Mouse (Mus musculus) heart, embryonic 15.5 days (tissue): ENCODE measurements around the gene Gipc2. TPM values are rescaled to one million over a fixed set of nuclear protein-coding genes. Genes with fewer than 3 reads are reported as not detected.

ENCODE experiments used
- ATAC-seq: fragments of 200-750 bp; cut with Nextera tagmentation; replicated peaks from 2 replicates; pipeline ENCODE4 v1.8.0; 2017; ENCODE audit warnings: low read depth, moderate TSS enrichment; ENCODE audit not compliant: insufficient number of reproducible peaks, insufficient read depth, low FRiP score
- H3K27ac ChIP-seq: fragments of 300-500 bp; sonication (generic); 2 replicates; pipeline ENCODE4 v1.5.1; 2015; ENCODE audit warnings: mild to moderate bottlenecking, inconsistent platforms
- H3K27me3 ChIP-seq: fragments of 300-500 bp; sonication (generic); 2 replicates; pipeline ENCODE4 v1.6.1; 2015; ENCODE audit warnings: inconsistent platforms
- H3K36me3 ChIP-seq: fragments of 300-500 bp; sonication (generic); 2 replicates; pipeline ENCODE4 v1.6.1; 2015; ENCODE audit warnings: mild to moderate bottlenecking, inconsistent platforms
- H3K4me1 ChIP-seq: fragments of 300-500 bp; sonication (generic); replicated peaks from 2 replicates; pipeline ENCODE4 v1.6.1; 2015; ENCODE audit warnings: inconsistent platforms
- H3K4me2 ChIP-seq: fragments of 300-500 bp; sonication (generic); 2 replicates; pipeline ENCODE4 v1.6.1; 2015; ENCODE audit warnings: inconsistent platforms, mild to moderate bottlenecking, moderate library complexity
- H3K4me3 ChIP-seq: fragments of 300-500 bp; sonication (generic); 2 replicates; pipeline ENCODE4 v1.5.1; 2015; ENCODE audit warnings: mild to moderate bottlenecking, inconsistent platforms
- H3K9ac ChIP-seq: fragments of 300-500 bp; sonication (generic); 2 replicates; pipeline ENCODE4 v1.6.1; 2015; ENCODE audit warnings: mild to moderate bottlenecking, inconsistent platforms
- H3K9me3 ChIP-seq: fragments of 300-500 bp; sonication (generic); replicated peaks from 2 replicates; pipeline ENCODE4 v1.6.1; 2016; ENCODE audit warnings: inconsistent platforms
- WGBS: fragments of 180-500 bp; shearing (Covaris S2); methylation state at CpG from one replicate; pipeline ENCODE4 v1.1.7; 2015; ENCODE audit warnings: mixed read lengths; 5-methylcytosine and 5-hydroxymethylcytosine counted together
- polyA plus RNA-seq: library from polyadenylated mRNA; unstranded; fragments of >200 nt; fragmentation: Nextera tagmentation; extraction: Ambion mirVana; gene quantifications from 2 replicates; pipeline ENCODE4 v1.2.1, GENCODE M21; 2015

Gipc2 gene
- polyA plus RNA-seq = 4.6 and 5.0 TPM in 2 replicates

- Histone ChIP-seq H3K4me1 (peaks cover 35% of the 10 kb centered on the region), H3K4me3 (peak within 1 kb of the TSS; percentile 62), H3K9me3 (no peaks in the 10 kb centered on the region), H3K4me2 (peak within 1 kb of the TSS; percentile 92), H3K27me3 (no peaks in the 10 kb centered on the region), H3K36me3 (no peaks in the 10 kb centered on the region), H3K9ac (peak within 1 kb of the TSS; percentile 69), H3K27ac (peak within 1 kb of the TSS; percentile 38)
- no peak for ATAC-seq
- 19% methylated on average over 10 of the region's 10 CpGs for WGBS
These were observed at the start of gene Gipc2 for GRCm38 (mm10) chr3:152166099-152166423. Gene Gipc2 (minus strand): TSS chr3:152166230.

DNA sequence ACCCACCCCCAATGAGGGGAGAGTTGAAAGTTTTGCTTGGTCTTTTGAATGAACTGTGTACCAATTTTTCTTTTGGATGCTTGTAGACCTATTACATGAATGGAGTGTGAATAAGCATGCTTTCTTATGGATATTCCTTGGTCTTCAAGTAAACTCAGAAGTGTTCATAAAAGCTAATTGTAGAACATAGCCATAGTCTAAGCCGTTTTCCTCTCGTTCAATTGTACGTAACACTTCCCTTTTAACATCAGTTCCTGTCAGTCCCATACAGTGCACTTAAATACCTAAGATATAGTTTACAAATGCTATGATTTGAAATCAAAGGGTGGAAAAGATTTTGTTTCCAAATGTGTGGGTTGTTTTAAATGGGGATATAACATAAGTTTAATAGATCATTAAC, 47.4 kb upstream of the Gipc2 start:
- Histone ChIP-seq H3K4me1 (peaks cover 25% of the 10 kb centered on the region), H3K27ac (no peak overlapping the region), H3K4me2 (peak overlapping the region; percentile 77), H3K9me3 (no peaks in the 10 kb centered on the region), H3K4me3 (peak overlapping the region; percentile 88), H3K36me3 (peaks cover 29% of the 10 kb centered on the region), H3K27me3 (no peaks in the 10 kb centered on the region), H3K9ac (no peak overlapping the region)
- WGBS = 29% methylated on average over 3 of the region's 3 CpGs
- ATAC-seq = no peak

DNA sequence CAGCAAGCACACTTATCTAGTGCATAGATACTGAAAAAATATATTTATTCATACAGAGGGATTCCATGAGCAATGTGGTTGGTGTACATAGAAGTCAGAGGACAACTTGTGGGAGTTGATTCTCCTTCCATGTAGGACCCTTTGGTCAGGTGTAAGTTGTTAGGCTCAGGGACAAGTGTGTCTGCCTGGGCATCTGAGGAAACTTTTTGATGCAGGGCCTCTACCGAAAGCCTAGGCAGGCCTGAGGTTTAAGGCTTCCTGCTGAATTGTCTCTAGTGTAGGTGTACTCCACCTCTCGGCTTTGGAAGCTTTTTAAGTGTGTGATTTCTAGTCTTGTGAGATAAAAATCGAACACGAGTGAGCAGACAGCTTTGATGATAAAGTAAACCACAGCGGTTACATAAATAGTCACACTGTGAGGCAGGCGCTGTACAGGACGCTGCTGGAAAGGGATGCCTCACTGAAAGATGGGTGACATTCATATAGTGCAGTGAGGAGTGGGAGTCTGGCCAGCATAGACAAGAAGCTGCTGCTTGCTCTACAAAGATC, 45.8 kb upstream of the Gipc2 start:
- Histone ChIP-seq H3K4me3 (peak overlapping the region; percentile 88), H3K4me1 (peaks cover 27% of the 10 kb centered on the region), H3K9me3 (no peaks in the 10 kb centered on the region), H3K9ac (peak overlapping the region; percentile 100), H3K4me2 (peak overlapping the region; percentile 77), H3K27me3 (no peaks in the 10 kb centered on the region), H3K36me3 (peaks cover 13% of the 10 kb centered on the region), H3K27ac (peak overlapping the region; percentile 100)
- WGBS = 3% methylated on average over 7 of the region's 7 CpGs
- ATAC-seq = no peak

- Histone ChIP-seq H3K4me1 (peaks cover 27% of the 10 kb centered on the region), H3K9ac (peak overlapping the region; percentile 100), H3K27ac (peak overlapping the region; percentile 100), H3K4me3 (peak overlapping the region; percentile 88), H3K9me3 (no peaks in the 10 kb centered on the region), H3K27me3 (no peaks in the 10 kb centered on the region), H3K36me3 (peaks cover 3% of the 10 kb centered on the region; the same call in 1 of the 2 replicates), H3K4me2 (peak overlapping the region; percentile 77)
- WGBS = under 1% methylated on average over 63 of the region's 68 CpGs
- ATAC-seq = peak; percentile 63
These were observed 44.8 kb upstream of the Gipc2 start for GRCm38 (mm10) chr3:152210728-152211391.

GRCm38 (mm10) chr3:152209967-152210634, 44.1 kb upstream of the Gipc2 start, which contains the start of the genes Dnajb4 and Fubp1:
Gene Dnajb4 (minus strand): TSS chr3:152210302.
Gene Fubp1 (plus strand): TSS chr3:152210422.
- WGBS = under 1% methylated on average over 85 of the region's 85 CpGs

DNA sequence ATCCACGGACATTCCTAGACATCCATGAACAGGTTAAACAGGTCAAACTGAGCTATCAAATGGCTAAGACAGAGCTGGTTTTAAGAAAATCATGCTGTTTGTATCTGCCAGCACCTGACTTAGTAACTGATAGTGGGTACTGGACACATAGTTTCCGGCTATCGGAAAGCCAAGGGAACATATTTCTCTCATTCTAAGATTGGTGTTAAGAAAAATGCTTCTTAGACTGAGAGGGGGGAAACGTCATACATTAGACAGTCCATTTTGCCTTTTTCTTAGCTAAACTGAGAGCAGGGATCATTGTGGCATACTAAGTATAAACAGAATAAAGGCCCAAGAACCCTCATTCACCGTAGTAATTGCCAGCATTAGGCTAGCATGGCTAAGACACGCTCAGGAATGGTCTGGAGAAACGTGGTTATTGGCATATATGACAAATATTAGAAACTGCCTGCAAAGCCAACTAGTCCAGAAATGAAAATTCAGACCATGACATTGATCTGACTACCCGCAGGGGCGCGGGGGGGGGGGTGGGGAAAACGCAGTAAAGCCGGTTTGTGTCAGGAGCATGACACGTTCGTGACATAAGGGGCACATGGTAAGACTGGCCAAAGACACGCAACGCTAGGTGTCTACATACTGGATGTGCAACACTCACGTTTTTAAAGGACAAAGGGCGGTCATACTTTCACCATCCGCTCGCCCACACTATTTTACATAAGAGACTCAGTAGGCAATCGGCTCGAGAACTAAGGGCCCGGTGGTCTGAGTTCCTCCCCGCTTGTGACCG, 43.3 kb upstream of the Gipc2 start:
- Histone ChIP-seq H3K4me3 (peak overlapping the region; percentile 88), H3K27me3 (no peaks in the 10 kb centered on the region), H3K9ac (peak overlapping the region; percentile 100), H3K4me2 (peak overlapping the region; percentile 72), H3K9me3 (no peaks in the 10 kb centered on the region), H3K4me1 (peaks cover 27% of the 10 kb centered on the region), H3K36me3 (no peaks in the 10 kb centered on the region), H3K27ac (peak overlapping the region; percentile 100)
- WGBS = 3% methylated on average over 25 of the region's 25 CpGs
- peak; percentile 7; the same call in 1 of the 2 replicates for ATAC-seq

More at GRCm38 (mm10) chr3:152209967-152210634, 44.1 kb upstream of the Gipc2 start, which contains the start of the genes Dnajb4 and Fubp1:
- Histone ChIP-seq H3K9ac (peak within 1 kb of the TSS; percentile 100), H3K27me3 (no peaks in the 10 kb centered on the region), H3K4me1 (peaks cover 27% of the 10 kb centered on the region), H3K9me3 (no peaks in the 10 kb centered on the region), H3K36me3 (no peaks in the 10 kb centered on the region), H3K4me2 (peak within 1 kb of the TSS; percentile 77), H3K27ac (peak within 1 kb of the TSS; percentile 100), H3K4me3 (peak within 1 kb of the TSS; percentile 88)
- ATAC-seq = peak; percentile 96

DNA sequence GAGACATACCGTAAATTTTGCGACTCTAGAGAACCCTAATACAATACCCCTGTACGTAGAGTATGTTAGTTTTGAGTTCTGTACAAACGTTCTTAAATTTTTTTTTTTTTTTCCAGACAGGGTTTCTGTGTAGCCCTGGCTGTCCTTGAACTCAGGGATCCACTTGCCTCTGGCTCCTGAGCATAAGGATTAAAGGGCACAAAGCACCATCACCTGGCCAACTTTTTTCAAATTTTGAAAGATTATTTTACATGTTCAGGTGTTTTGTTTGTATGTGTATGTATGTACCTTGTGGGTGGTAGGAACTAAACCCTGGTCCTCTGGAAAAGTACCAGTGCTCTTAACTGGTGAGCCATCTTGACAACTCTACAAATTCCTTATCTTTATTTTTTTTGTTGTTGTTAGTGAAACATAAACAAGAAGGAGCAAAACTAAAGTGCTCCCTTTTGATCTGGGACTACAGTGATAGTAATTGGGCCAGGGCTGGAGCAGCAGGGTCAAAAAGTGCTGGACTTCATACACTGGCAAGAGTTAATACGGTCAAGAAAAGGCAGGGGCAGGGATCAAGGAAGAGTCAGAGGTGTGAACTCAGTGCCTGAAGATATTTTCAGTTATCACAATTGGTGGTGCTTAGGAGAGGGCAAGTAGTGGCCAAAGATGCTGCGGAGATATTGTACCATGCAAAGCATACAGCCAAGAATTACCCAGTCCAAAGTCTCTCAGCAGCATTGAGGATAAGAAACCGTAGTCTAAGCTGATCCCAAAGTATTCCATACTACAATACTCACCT, 42.3 kb upstream of the Gipc2 start:
- no peaks in the 10 kb centered on the region for H3K27me3 ChIP-seq
- no peak overlapping the region for H3K4me3 ChIP-seq
- ATAC-seq = no peak
- H3K27ac ChIP-seq = no peak overlapping the region
- peaks cover 25% of the 10 kb centered on the region for H3K4me1 ChIP-seq
- H3K9me3 ChIP-seq = no peaks in the 10 kb centered on the region
- no peaks in the 10 kb centered on the region for H3K36me3 ChIP-seq
- WGBS = 84% methylated on average over 7 of the region's 7 CpGs
- no peak overlapping the region for H3K9ac ChIP-seq
- H3K4me2 ChIP-seq = peak overlapping the region; percentile 10; the same call in 1 of the 2 replicates

GRCm38 (mm10) chr3:152207156-152207555, 41.1 kb upstream of the Gipc2 start:
- no peak for ATAC-seq
- H3K4me2 ChIP-seq = no peak overlapping the region
- no peak overlapping the region for H3K9ac ChIP-seq
- H3K4me3 ChIP-seq = no peak overlapping the region
- H3K27ac ChIP-seq = no peak overlapping the region
- H3K4me1 ChIP-seq = peaks cover 13% of the 10 kb centered on the region
- H3K9me3 ChIP-seq = no peaks in the 10 kb centered on the region
- no peaks in the 10 kb centered on the region for H3K27me3 ChIP-seq
- WGBS = 89% methylated on average over 4 of the region's 4 CpGs
- H3K36me3 ChIP-seq = no peaks in the 10 kb centered on the region

DNA sequence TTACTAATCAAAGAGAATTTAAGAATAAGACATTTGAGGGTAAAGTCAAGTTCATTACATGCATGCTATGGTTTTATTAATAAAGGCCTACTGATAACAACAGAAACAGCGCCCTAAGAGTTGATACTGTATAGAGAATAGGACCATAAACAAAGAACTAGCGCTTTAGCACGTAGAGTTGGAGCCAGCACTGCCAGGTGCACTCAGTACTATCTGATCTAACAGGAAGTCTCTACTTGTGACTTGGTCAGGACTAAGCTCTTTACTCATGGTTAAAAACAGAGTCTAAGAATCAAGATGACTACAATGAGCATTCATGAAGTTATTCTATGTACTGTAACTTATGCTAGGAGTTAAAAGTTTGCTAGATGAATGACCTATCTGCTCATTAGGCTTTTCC, 38.5 kb upstream of the Gipc2 start:
- Histone ChIP-seq H3K27ac (no peak overlapping the region), H3K9ac (no peak overlapping the region), H3K27me3 (no peaks in the 10 kb centered on the region), H3K4me1 (peaks cover 8% of the 10 kb centered on the region), H3K4me2 (no peak overlapping the region), H3K4me3 (no peak overlapping the region), H3K36me3 (no peaks in the 10 kb centered on the region), H3K9me3 (no peaks in the 10 kb centered on the region)
- WGBS = 63% methylated on average over 3 of the region's 3 CpGs
- no peak for ATAC-seq

DNA sequence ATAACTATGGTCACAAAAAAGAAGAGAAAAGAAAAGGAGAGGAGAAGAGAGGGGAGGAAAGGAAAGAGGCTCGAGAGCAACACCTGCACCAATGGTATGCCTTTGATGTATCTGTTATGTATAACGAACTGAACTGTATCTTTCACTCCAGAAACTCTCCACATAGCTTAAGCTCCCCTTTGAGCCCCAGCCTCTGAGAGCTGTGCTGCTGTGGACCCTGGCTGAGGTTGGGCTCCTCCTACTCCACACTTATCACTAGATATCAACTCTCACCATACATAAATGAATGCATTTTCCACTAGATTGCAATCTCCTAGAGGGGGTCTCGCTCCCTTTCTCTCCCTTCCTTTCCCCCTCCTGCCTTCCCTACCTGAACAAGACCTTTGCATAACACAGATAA, 38.0 kb upstream of the Gipc2 start:
- Histone ChIP-seq H3K4me1 (peaks cover 6% of the 10 kb centered on the region), H3K27me3 (no peaks in the 10 kb centered on the region), H3K9ac (no peak overlapping the region), H3K4me2 (no peak overlapping the region), H3K9me3 (no peaks in the 10 kb centered on the region), H3K36me3 (no peaks in the 10 kb centered on the region), H3K4me3 (no peak overlapping the region), H3K27ac (no peak overlapping the region; the same call in 1 of the 2 replicates)
- no peak for ATAC-seq
- 51% methylated on average over 3 of the region's 3 CpGs for WGBS
